Mouse (Mus musculus): ENCODE measurements around the gene Znfx1.

Gene Znfx1

GRCm38 (mm10) chr2:167062965-167063880 lies at the start of gene Znfx1:
Gene Znfx1 (minus strand): TSS chr2:167063015.
- peak; percentile 94 for DNase-seq (ENCODE audit: low read depth, low spot score)

DNA sequence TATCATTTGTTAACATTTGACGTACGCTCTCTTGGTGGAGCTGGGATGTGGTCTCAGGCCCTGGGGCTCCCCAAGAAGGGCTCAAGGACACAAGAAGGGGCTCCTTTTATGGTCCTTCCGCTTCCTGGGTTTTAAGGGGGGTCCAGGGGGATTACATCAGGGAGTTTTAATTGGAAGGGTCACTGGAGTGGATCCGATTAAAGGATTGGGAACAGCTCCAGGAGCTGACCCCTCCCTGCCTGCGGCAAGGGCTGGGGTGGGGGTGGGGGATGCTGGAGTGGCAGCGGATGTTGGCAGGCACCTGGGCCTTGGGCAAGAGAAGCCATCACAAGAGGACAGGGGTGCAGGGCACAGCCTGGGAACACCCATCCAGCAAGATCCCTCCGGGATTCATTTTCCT lies 49.4 kb upstream of the Znfx1 start:
- peak; percentile 24 for DNase-seq (ENCODE audit: low read depth, low spot score)

- DNase-seq (ENCODE audit: low read depth, low spot score): no peak
These were observed 46.7 kb upstream of the Znfx1 start for GRCm38 (mm10) chr2:167109506-167109905.

- no peak for DNase-seq (ENCODE audit: low read depth, low spot score)
These were observed 40.7 kb upstream of the Znfx1 start for GRCm38 (mm10) chr2:167103546-167103945.

DNA sequence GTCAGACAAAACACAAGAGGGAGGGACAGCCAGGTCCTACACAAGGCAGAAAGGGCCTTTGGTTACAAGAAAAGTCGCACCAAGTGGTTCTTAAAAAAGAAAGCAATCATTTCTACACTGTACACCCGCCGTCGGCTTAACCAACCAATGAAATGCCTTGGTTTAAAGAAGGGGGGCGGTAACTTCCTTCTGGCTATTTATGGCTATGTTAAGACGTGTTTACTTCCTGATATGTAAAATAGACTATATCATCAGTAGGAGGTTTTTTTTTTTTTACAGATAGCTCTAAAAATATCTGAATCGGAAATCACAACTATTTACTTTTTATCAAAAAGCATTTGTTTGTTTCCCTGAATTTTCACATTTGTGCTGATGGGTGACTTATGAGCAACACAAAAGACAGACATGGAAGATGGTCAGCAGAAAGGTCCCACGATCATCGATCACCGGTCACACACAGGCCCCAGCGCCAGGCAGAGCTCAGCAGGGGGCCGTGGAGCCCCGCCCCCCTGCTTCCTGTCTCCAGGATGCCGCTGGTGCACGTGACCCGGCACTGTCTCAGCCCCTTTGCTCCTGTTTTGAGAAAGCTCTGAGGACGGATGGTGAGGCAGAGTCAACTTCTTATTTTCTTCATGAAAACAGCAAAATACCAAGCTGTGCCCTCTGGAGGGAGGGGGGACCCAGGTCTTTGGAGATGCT lies 39.1 kb upstream of the Znfx1 start:
- no peak for DNase-seq (ENCODE audit: low read depth, low spot score)

DNA sequence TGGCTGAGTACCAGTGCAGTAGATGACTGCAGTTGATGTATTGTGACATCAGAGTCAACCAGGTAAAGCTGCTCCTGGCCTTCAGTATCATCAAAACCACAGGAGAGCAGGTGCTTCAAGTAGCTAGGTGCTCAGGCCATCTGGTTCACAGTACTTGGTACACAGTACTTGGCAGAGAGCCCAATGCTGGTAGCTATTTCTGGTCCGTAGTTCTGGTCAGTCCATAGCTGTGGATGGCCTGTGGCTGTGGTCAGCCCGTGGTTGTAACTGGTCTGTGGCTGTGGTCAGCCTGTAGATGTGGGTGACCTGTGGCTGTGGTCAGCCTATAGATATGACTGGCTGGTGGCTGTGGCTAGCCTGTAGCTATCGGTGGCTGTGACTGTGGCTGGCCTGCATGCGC lies 31.9 kb upstream of the Znfx1 start:
- DNase-seq (ENCODE audit: low read depth, low spot score): no peak

DNA sequence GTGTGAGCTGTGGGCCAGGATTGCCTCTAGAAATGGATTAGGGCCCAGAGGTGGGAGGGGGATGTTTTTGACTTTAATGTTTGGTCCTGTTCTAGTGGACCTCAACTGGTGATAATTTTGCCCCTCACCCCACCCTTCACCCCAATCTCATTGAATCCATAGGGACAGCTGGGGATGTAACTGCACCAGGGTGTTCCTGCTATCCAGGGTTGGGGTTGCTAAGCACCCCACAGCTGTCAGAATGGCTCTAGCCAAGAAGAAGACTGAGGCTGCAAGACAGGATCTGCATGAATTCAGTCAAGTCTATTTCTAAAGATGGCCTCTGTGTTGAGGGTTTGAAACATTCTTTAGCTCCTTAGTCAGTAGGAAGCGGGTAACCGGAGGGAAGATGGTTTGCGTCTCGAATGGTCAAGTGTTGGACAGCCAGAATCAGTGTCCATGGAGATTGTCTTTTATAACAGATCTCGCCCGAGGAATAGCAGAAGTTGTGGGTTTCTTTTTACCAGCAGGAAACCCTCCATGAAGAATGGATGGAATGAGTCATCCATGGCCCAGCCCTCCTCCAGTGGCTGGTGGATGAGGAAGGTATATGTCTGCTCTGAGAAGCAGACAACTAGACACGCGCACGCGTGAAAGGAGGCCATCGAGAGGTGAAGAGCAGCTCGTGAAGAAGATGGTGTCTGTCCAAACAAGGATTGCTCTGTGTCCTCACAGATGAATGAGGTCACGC lies 30.5 kb upstream of the Znfx1 start:
- DNase-seq (ENCODE audit: low read depth, low spot score): no peak

- no peak for DNase-seq (ENCODE audit: low read depth, low spot score)
These were observed 27.5 kb upstream of the Znfx1 start for GRCm38 (mm10) chr2:167090271-167090670.

GRCm38 (mm10) chr2:167086836-167087235 lies 24.0 kb upstream of the Znfx1 start:
- no peak for DNase-seq (ENCODE audit: low read depth, low spot score)

DNA sequence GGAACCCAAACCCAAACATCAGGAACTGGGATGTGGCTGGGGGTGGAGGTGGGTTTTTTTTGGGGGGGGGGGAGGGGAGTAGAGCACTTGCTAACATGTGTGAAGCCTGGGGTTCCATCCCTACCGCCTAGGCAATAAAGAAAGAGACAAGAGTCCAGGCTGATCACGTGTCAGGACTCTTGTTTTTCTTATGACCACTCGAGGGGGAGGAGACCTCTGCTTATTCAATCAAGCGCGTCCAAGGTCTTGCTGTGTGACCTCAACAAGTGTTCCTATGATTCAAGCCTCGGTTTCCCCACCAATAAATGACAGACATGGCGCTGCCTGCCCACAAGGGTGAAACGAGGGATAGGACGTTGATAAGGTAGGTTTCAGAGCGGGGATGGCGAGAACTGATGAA lies 23.3 kb upstream of the Znfx1 start:
- DNase-seq (ENCODE audit: low read depth, low spot score): no peak

GRCm38 (mm10) chr2:167081639-167082038 lies 18.8 kb upstream of the Znfx1 start:
- DNase-seq (ENCODE audit: low read depth, low spot score): peak; percentile 61

GRCm38 (mm10) chr2:167081135-167081534 lies 18.3 kb upstream of the Znfx1 start:
- no peak for DNase-seq (ENCODE audit: low read depth, low spot score)

- DNase-seq (ENCODE audit: low read depth, low spot score): no peak
These were observed 17.6 kb upstream of the Znfx1 start for GRCm38 (mm10) chr2:167080387-167080786.

DNA sequence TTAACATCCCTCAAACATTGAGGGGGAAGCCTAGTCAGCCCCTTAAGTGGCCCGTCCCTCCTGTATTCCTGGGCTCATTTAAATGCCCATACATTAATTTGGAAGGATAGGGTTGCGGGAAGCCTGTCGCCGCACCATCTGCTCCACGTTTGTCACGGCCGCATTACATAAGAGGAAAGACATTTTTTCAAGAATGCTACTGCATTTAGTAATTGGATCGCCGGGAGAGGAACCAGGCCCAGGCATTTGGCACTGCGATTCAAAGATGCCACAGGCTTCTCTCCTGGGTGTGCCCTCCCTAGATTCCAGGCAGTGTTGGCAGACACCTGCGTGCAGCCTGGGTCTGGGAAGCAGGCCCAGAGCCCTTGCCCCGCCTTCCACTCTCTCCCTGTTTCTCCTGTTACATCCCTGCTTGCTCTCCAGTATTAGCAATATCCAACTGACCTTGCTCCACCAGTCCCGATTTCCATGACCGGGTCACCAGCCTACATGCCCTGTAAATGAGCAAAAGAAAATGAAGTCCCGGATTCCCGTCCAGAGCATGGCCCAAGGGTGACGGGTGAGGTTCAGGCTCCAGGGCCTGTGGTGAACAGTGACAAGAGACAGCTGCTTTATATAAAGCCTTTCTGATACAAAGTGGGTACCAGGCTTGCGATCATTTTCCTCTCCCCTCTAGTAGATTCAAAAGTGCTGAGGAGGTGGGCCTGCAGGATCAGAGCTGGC lies 16.9 kb upstream of the Znfx1 start:
- DNase-seq (ENCODE audit: low read depth, low spot score): no peak

DNA sequence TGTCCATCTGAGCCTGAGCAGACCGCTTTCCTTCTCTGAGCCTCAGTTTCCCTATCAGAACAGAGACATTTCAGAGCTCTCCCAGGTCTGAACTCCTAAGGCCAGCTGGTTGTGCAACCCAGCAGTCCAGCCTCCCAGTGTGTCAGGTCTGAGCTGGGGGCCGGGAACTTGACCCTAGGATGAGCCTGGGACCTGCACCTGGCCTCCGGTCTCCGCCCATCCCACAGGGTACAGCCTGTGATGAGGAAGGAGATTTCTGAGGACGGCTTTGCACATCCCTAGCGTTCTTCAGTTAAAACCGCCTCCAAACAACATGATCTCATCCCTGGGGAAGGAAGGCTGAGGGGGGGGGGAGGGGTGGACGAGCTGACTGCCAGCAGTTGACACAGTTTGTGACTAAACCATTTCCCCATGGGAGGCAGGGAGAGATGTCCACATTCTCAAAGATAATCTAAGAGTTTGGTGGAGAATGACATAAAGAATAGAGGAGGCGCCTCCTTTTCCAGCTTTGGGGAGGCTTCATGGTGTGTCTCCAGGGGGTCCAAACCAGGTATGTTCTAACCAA lies 16.2 kb upstream of the Znfx1 start:
- no peak for DNase-seq (ENCODE audit: low read depth, low spot score)

DNA sequence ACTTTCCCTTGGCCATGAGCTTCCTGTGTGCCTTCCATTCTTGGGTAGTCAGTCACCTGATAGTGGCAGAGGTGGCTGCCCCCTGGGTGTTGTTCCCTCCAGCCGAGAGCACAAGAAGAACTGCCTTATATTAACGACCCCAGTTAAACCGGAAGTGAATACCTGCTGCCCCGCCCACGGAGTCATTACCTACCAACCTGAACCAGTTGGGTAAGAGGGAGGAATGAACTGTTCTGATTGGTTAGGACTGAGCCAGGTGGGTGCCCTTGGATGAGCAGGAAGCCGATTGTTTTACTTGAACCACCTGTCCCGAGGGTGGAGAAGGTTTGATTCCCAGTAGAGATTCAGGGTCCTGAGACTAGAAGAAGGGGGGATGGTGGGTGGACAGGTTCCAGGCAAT lies 15.7 kb upstream of the Znfx1 start:
- no peak for DNase-seq (ENCODE audit: low read depth, low spot score)

DNA sequence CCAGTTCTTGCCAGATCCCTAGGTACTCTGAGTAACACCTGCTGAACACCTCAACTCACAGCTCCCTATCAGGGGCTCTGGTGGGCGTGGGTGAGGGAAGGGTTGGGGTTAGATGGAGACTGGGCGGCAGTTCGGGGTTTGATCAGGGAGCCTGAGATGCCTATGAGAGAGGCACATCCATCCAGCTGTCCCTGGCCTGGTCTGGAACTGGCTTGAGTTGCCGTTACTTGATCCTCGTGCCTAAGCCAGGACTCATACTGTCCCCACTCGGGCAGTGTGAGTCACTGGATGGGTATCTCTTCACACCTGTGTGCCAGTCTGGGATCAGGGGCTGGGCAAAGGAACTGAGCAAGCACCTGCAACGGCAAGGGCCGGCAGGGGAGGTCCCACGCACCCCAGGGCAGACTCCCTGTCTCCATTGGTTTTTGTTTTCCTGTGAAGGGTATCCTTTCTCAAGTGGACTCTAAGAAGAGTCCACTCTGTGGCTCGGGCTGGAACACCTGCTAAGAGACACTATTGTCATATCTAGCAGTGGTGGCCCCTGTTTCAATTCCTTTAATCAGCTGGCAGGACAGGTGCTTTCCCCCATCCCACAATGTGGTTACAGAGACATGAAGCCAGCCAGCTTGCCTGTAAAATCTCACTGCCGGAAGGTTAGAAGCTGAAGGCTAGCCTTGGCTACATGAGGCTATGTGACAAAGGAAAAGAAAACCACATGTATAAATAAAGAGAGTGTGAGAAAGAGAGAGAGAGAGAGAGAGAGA lies 14.6 kb upstream of the Znfx1 start:
- DNase-seq (ENCODE audit: low read depth, low spot score): no peak

GRCm38 (mm10) chr2:167076759-167077158 lies 13.9 kb upstream of the Znfx1 start:
- no peak for DNase-seq (ENCODE audit: low read depth, low spot score)

- DNase-seq (ENCODE audit: low read depth, low spot score): no peak
These were observed 13.5 kb upstream of the Znfx1 start for GRCm38 (mm10) chr2:167076352-167076751.

GRCm38 (mm10) chr2:167074587-167074986 lies 11.8 kb upstream of the Znfx1 start:
- no peak for DNase-seq (ENCODE audit: low read depth, low spot score)
